Mouse (Mus musculus) intestine, postnatal 0 days (tissue): ENCODE measurements around the gene Pcdh9. TPM values are rescaled to one million over a fixed set of nuclear protein-coding genes. Genes with fewer than 3 reads are reported as not detected.

ENCODE experiments used
- ATAC-seq: fragments of 200-750 bp; cut with Nextera tagmentation; 2 replicates; pipeline ENCODE4 v1.8.0; 2017; ENCODE audit warnings: mild to moderate bottlenecking, moderate TSS enrichment, moderate library complexity
- H3K27ac ChIP-seq: fragments of 300-500 bp; sonication (generic); 2 replicates; pipeline ENCODE4 v1.5.1; 2014; ENCODE audit warnings: mild to moderate bottlenecking, low read depth, low read length, moderate library complexity
- H3K27me3 ChIP-seq: fragments of 300-500 bp; sonication (generic); replicated peaks from 2 replicates; pipeline ENCODE4 v1.6.1; 2014; ENCODE audit warnings: low read length, mixed read lengths; ENCODE audit not compliant: control insufficient read depth, insufficient read depth
- H3K36me3 ChIP-seq: fragments of 300-500 bp; sonication (generic); 2 replicates; pipeline ENCODE4 v1.6.1; 2014; ENCODE audit warnings: mild to moderate bottlenecking, moderate library complexity; ENCODE audit not compliant: control insufficient read depth, insufficient read depth
- H3K4me1 ChIP-seq: fragments of 300-500 bp; sonication (generic); replicated peaks from 2 replicates; pipeline ENCODE4 v1.6.1; 2014; ENCODE audit warnings: antibody characterized with exemption, low read length, mixed read lengths; ENCODE audit not compliant: control insufficient read depth, insufficient read depth
- H3K4me2 ChIP-seq: fragments of 300-500 bp; sonication (generic); replicated peaks from 2 replicates; pipeline ENCODE4 v1.6.1; 2014; ENCODE audit warnings: low read depth, mild to moderate bottlenecking, moderate library complexity
- H3K4me3 ChIP-seq: fragments of 300-500 bp; sonication (generic); 2 replicates; pipeline ENCODE4 v1.5.1; 2014; ENCODE audit warnings: low read depth, low read length
- H3K9ac ChIP-seq: fragments of 300-500 bp; sonication (generic); 2 replicates; pipeline ENCODE4 v1.6.1; 2014; ENCODE audit warnings: mild to moderate bottlenecking, low read depth, low read length
- H3K9me3 ChIP-seq: fragments of 300-500 bp; sonication (generic); 2 replicates; pipeline ENCODE4 v1.6.1; 2016; ENCODE audit warnings: mixed run types; ENCODE audit not compliant: control insufficient read depth
- CTCF ChIP-seq: sonication (generic); IDR thresholded peaks from 2 replicates; pipeline ENCODE4 v1.5.1; 2016; ENCODE audit warnings: low read depth, mild to moderate bottlenecking, control low read depth, antibody characterized with exemption, moderate library complexity
- WGBS: fragments of 180-500 bp; shearing (Covaris S2); extraction: QIAGEN DNeasy Blood & Tissue Kit; methylation state at CpG from one replicate; pipeline ENCODE4 v1.1.7; 2014; 5-methylcytosine and 5-hydroxymethylcytosine counted together
- polyA plus RNA-seq: library from polyadenylated mRNA; unstranded; fragments of >200 nt; fragmentation: Nextera tagmentation; extraction: Ambion mirVana; gene quantifications from 2 replicates; pipeline ENCODE4 v1.2.1, GENCODE M21; 2015

The Pcdh9 gene
- polyA plus RNA-seq, 1 experiment from 2014 or later: 3.6 TPM

- Histone ChIP-seq H3K4me3 (no peak overlapping the region), H3K27me3 (no peaks in the 10 kb centered on the region), H3K4me2 (no peak overlapping the region), H3K36me3 (no peaks in the 10 kb centered on the region), H3K9me3 (no peaks in the 10 kb centered on the region), H3K9ac (no peak overlapping the region), H3K4me1 (no peaks in the 10 kb centered on the region), H3K27ac (no peak overlapping the region)
- no peak for TF ChIP-seq CTCF
- WGBS: 49% methylated on average over 6 of the region's 6 CpGs
- no peak for ATAC-seq
These were observed 64.4 kb downstream of the Pcdh9 start for GRCm38 (mm10) chr14:93826042-93826462.

DNA sequence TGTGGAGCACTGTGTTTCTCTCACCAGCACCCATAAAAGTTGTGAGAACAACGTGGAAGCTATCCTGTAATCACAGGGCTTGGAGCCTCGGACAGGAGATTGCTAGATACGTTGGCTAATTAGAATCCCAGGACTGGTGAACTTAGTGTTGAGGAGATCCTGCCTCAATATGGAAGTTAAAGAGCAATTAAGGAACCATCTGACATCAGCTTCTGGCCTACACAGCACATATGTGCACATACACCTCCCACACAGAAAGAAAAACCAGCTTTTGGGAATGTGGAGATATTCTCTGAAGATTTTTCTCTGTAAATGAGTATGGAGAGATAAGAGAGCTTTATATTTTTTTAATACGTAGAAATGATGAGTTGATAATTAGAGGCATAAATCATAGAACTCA, 71.6 kb downstream of the Pcdh9 start:
- H3K4me1 ChIP-seq: no peaks in the 10 kb centered on the region
- TF ChIP-seq CTCF: no peak
- no peaks in the 10 kb centered on the region for H3K27me3 ChIP-seq
- H3K9ac ChIP-seq: no peak overlapping the region
- H3K4me2 ChIP-seq: no peak overlapping the region
- WGBS: 86% methylated on average over 4 of the region's 4 CpGs
- H3K27ac ChIP-seq: no peak overlapping the region
- H3K4me3 ChIP-seq: no peak overlapping the region
- no peaks in the 10 kb centered on the region for H3K36me3 ChIP-seq
- no peaks in the 10 kb centered on the region for H3K9me3 ChIP-seq
- no peak for ATAC-seq

DNA sequence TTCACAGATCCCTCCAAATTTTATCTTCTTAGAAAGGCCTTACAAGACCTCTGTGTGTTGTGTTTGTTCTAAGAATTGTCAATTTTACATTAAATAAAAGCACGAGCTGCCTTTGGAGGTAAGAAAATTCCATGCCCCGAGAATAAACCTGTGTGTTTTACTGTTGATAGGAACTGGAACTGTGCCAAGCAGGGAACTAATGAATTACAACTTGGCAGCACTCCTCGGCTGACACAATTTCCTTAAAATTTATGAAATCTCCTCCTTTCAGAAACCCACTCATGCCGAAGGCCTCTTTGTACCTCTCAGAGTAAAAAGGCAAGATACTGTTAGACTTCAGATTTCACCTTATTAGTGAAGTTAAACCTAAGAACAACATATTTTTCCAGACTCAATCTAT, 72.9 kb downstream of the Pcdh9 start:
- Histone ChIP-seq H3K27me3 (no peaks in the 10 kb centered on the region), H3K4me1 (no peaks in the 10 kb centered on the region), H3K27ac (no peak overlapping the region), H3K9ac (no peak overlapping the region), H3K36me3 (no peaks in the 10 kb centered on the region), H3K9me3 (no peaks in the 10 kb centered on the region), H3K4me2 (no peak overlapping the region), H3K4me3 (no peak overlapping the region)
- TF ChIP-seq CTCF: no peak
- ATAC-seq: no peak
- WGBS: 42% methylated on average over 4 of the region's 4 CpGs

DNA sequence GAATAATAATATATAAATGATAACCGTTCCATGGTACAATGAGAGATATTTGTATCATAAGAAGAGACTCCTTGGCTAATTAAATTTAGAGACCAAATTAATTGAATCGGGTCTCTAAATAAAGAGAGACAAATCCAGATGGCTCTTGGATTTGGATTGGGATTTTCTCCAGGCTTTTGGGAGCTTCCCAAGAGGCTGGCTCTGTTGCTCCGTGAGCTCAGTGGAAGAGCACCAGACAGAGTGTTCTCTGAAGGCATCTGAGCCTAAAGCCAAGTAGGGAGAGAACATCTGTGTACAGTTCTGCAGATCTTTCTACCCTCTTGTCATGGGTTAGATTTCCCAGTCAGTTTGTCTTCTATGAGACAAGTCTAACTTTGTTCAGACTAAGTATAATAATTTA, 95.9 kb downstream of the Pcdh9 start:
- Histone ChIP-seq H3K4me1 (no peaks in the 10 kb centered on the region), H3K4me3 (no peak overlapping the region), H3K9ac (no peak overlapping the region), H3K27me3 (no peaks in the 10 kb centered on the region), H3K36me3 (no peaks in the 10 kb centered on the region), H3K9me3 (no peaks in the 10 kb centered on the region), H3K27ac (no peak overlapping the region), H3K4me2 (no peak overlapping the region)
- no peak for TF ChIP-seq CTCF
- no peak for ATAC-seq
- 83% methylated on average over 3 of the region's 3 CpGs for WGBS

DNA sequence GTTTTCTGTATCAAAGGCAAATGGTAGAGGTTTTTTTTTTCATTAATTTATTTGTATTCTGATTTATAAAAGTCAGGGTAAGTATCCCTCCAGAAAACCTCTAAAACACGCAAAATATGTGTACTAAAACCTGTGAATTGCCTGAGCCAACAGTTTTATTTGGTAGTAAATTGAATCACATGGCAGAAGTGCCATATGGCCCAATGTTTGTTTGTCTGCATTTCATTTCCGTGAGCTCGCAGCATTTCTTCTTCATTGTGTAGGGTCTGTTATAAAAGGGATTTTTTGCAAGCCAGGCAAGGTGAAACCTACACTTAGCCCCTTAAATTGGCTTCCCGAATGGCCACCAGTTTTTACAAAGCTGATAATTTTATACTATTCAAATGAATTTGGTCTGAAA, 104.2 kb downstream of the Pcdh9 start:
- H3K27me3 ChIP-seq: no peaks in the 10 kb centered on the region
- no peak overlapping the region for H3K4me3 ChIP-seq
- no peaks in the 10 kb centered on the region for H3K36me3 ChIP-seq
- no peaks in the 10 kb centered on the region for H3K4me1 ChIP-seq
- no peak for ATAC-seq
- 76% methylated on average over 4 of the region's 4 CpGs for WGBS
- no peak overlapping the region for H3K4me2 ChIP-seq
- H3K9me3 ChIP-seq: no peaks in the 10 kb centered on the region
- TF ChIP-seq CTCF: no peak
- H3K27ac ChIP-seq: no peak overlapping the region
- H3K9ac ChIP-seq: no peak overlapping the region

DNA sequence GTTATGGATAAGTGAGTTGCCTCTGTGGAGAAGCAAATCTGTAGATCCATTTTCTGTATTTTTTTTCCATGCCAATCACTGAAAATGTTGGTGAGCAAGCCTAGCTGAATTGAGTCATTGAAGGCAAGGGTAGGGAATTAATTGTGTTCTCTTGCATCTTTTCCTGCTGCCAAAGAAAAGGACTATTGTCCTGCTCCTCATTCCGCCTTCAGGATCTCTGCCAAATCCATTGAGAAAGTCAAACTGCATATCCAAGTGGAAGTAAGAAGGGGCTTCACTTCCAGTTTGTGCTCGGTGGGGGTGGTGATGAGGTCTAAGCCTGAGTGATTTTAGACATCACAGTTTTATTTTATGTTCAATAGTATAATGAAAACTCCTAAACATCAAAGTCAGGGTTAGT, 105.4 kb downstream of the Pcdh9 start:
- no peak overlapping the region for H3K27ac ChIP-seq
- no peak for ATAC-seq
- no peaks in the 10 kb centered on the region for H3K9me3 ChIP-seq
- H3K4me1 ChIP-seq: no peaks in the 10 kb centered on the region
- TF ChIP-seq CTCF: no peak
- H3K4me3 ChIP-seq: no peak overlapping the region
- H3K27me3 ChIP-seq: no peaks in the 10 kb centered on the region
- WGBS: 58% methylated on average over 2 of the region's 2 CpGs
- H3K9ac ChIP-seq: no peak overlapping the region
- no peak overlapping the region for H3K4me2 ChIP-seq
- H3K36me3 ChIP-seq: no peaks in the 10 kb centered on the region

- H3K9ac ChIP-seq: no peak overlapping the region
- no peak for TF ChIP-seq CTCF
- ATAC-seq: no peak
- no peaks in the 10 kb centered on the region for H3K36me3 ChIP-seq
- no peak overlapping the region for H3K4me3 ChIP-seq
- H3K4me2 ChIP-seq: no peak overlapping the region
- H3K9me3 ChIP-seq: no peaks in the 10 kb centered on the region
- no peaks in the 10 kb centered on the region for H3K4me1 ChIP-seq
- 85% methylated on average over 2 of the region's 2 CpGs for WGBS
- no peaks in the 10 kb centered on the region for H3K27me3 ChIP-seq
- no peak overlapping the region for H3K27ac ChIP-seq
These were observed 127.6 kb downstream of the Pcdh9 start for GRCm38 (mm10) chr14:93762855-93763254.
